Mouse (Mus musculus): ENCODE results near the gene Brd2.

GRCm38 (mm10) chr17:34117421-34118112 is 4.9 kb downstream of the Brd2 start:
- no peak for TF ChIP-seq CHD2 (IDR thresholded peaks at IDR 0.05; ENCODE audit: low read length)
- no peak for TF ChIP-seq NRF1 (IDR thresholded peaks at IDR 0.05; ENCODE audit: insufficient read depth, low read depth, low read length, poor library complexity, severe bottlenecking)
- TF ChIP-seq HCFC1 (IDR thresholded peaks at IDR 0.05; ENCODE audit: low read depth, low read length), result no peak
- no peak for TF ChIP-seq ZKSCAN1 (IDR thresholded peaks at IDR 0.05; ENCODE audit: low read depth, low read length)
